Mouse (Mus musculus) spleen, postnatal 4 days (tissue): ENCODE measurements around the gene Ufsp1.

Source experiments
- DNase-seq, 2 experiments: peaks; one replicate each; pipeline ENCODE4 v3.0.0; 2022; ENCODE audit warnings: low spot score in 2 of 2

The Ufsp1 gene

GRCm38 (mm10) chr5:137295296-137295695 is 867 bp downstream of the Ufsp1 start:
- no peak for DNase-seq

GRCm38 (mm10) chr5:137295712-137296111 is 1.3 kb downstream of the Ufsp1 start:
- no peak for DNase-seq

GRCm38 (mm10) chr5:137297126-137297525 is 2.7 kb downstream of the Ufsp1 start:
- no peak for DNase-seq

GRCm38 (mm10) chr5:137299240-137299639 is 4.8 kb downstream of the Ufsp1 start:
- DNase-seq, result no peak

- no peak for DNase-seq
These were observed 6.8 kb downstream of the Ufsp1 start for GRCm38 (mm10) chr5:137301253-137301652.

GRCm38 (mm10) chr5:137303609-137304008 is 9.2 kb downstream of the Ufsp1 start:
- no peak for DNase-seq

- no peak for DNase-seq
These were observed 9.7 kb downstream of the Ufsp1 start for GRCm38 (mm10) chr5:137304165-137304564.

- no peak for DNase-seq
These were observed 10.4 kb downstream of the Ufsp1 start for GRCm38 (mm10) chr5:137304816-137305215.

- DNase-seq, result no peak
These were observed 11.4 kb downstream of the Ufsp1 start for GRCm38 (mm10) chr5:137305822-137306221.

- no peak for DNase-seq
These were observed 12.1 kb downstream of the Ufsp1 start for GRCm38 (mm10) chr5:137306439-137307005.

GRCm38 (mm10) chr5:137307071-137307912 is 12.9 kb downstream of the Ufsp1 start, which contains the start of gene Srrt:
Gene Srrt, minus strand, starts transcription at chr5:137307674.
- peak; percentile 87 to 93 for DNase-seq

GRCm38 (mm10) chr5:137308356-137308755 is 13.9 kb downstream of the Ufsp1 start:
- no peak for DNase-seq

GRCm38 (mm10) chr5:137313466-137314192 is 19.2 kb downstream of the Ufsp1 start:
- peak in 1 of 2 experiments; percentile 67 for DNase-seq

- DNase-seq, result peak; percentile 53 to 78
These were observed 20.0 kb downstream of the Ufsp1 start, which contains the start of gene Trip6 for GRCm38 (mm10) chr5:137314193-137315083. Gene Trip6, minus strand, starts transcription at chr5:137314404.

GRCm38 (mm10) chr5:137315084-137315903 is 20.9 kb downstream of the Ufsp1 start:
- DNase-seq, result peak; percentile 57 to 78

- no peak for DNase-seq
These were observed 22.9 kb downstream of the Ufsp1 start for GRCm38 (mm10) chr5:137317361-137317760.

GRCm38 (mm10) chr5:137318570-137318969 is 24.1 kb downstream of the Ufsp1 start:
- DNase-seq, result no peak

- no peak for DNase-seq
These were observed 26.6 kb downstream of the Ufsp1 start for GRCm38 (mm10) chr5:137320996-137321395.

GRCm38 (mm10) chr5:137330910-137331309 is 36.5 kb downstream of the Ufsp1 start:
- DNase-seq, result no peak

GRCm38 (mm10) chr5:137332857-137333511 is 38.6 kb downstream of the Ufsp1 start:
- no peak for DNase-seq
